Mouse (Mus musculus) R1 (cell line): Measurements from ENCODE around the gene Cyp2g1.
"Not testable (repeated sequence)": the region's sequence is repeated elsewhere in the genome, so short reads cannot be mapped to it uniquely, and the experiment has no call there.

ENCODE experiments used
- DNase-seq: peaks from one replicate; pipeline ENCODE4 v3.0.0-alpha.2; 2018; ENCODE audit warnings: low read depth, low spot score

Gene Cyp2g1

GRCm38 (mm10) chr7:26808592-26808991 lies at the start of gene Cyp2g1:
Gene Cyp2g1, plus strand, starts transcription at chr7:26808892.
- no peak for DNase-seq

- peak; percentile 69 for DNase-seq
Observed at GRCm38 (mm10) chr7:26767084-26767483, 41.6 kb upstream of the Cyp2g1 start.

GRCm38 (mm10) chr7:26769881-26770470 lies 38.7 kb upstream of the Cyp2g1 start:
- DNase-seq: no peak

GRCm38 (mm10) chr7:26772866-26773586 lies 35.7 kb upstream of the Cyp2g1 start:
- no peak for DNase-seq

GRCm38 (mm10) chr7:26775866-26776265 lies 32.8 kb upstream of the Cyp2g1 start:
- peak; percentile 71 for DNase-seq

GRCm38 (mm10) chr7:26777806-26778205 lies 30.9 kb upstream of the Cyp2g1 start:
- no peak for DNase-seq

- DNase-seq: peak; percentile 81
Observed at GRCm38 (mm10) chr7:26778474-26778873, 30.2 kb upstream of the Cyp2g1 start.

- DNase-seq: no peak
Observed at GRCm38 (mm10) chr7:26779799-26780416, 28.8 kb upstream of the Cyp2g1 start.

- DNase-seq: peak; percentile 60
Observed at GRCm38 (mm10) chr7:26780510-26780909, 28.2 kb upstream of the Cyp2g1 start.

- no peak for DNase-seq
Observed at GRCm38 (mm10) chr7:26780998-26781766, 27.5 kb upstream of the Cyp2g1 start.

- peak; percentile 85 for DNase-seq
Observed at GRCm38 (mm10) chr7:26781767-26782131, 26.9 kb upstream of the Cyp2g1 start.

GRCm38 (mm10) chr7:26783163-26783562 lies 25.5 kb upstream of the Cyp2g1 start:
- DNase-seq: no peak

- DNase-seq: peak; percentile 74
Observed at GRCm38 (mm10) chr7:26786013-26786412, 22.7 kb upstream of the Cyp2g1 start.

GRCm38 (mm10) chr7:26789984-26790383 lies 18.7 kb upstream of the Cyp2g1 start:
- DNase-seq: no peak

GRCm38 (mm10) chr7:26800104-26800503 lies 8.6 kb upstream of the Cyp2g1 start:
- DNase-seq: no peak

GRCm38 (mm10) chr7:26800996-26801395 lies 7.7 kb upstream of the Cyp2g1 start:
- DNase-seq: no peak

- DNase-seq: not testable (repeated sequence)
Observed at GRCm38 (mm10) chr7:26831556-26832292, 23.0 kb downstream of the Cyp2g1 start.

- DNase-seq: not testable (repeated sequence)
Observed at GRCm38 (mm10) chr7:26832668-26833067, 24.0 kb downstream of the Cyp2g1 start.

- DNase-seq: not testable (repeated sequence)
Observed at GRCm38 (mm10) chr7:26835059-26835458, 26.4 kb downstream of the Cyp2g1 start, which contains the start of gene Cyp2a5. Gene Cyp2a5, plus strand, starts transcription at chr7:26835305.

GRCm38 (mm10) chr7:26843400-26843799 lies 34.7 kb downstream of the Cyp2g1 start:
- not testable (repeated sequence) for DNase-seq

GRCm38 (mm10) chr7:26850063-26850462 lies 41.4 kb downstream of the Cyp2g1 start:
- DNase-seq: not testable (repeated sequence)
